Mouse (Mus musculus) lung, postnatal 0 days (tissue): ENCODE measurements around the gene Dcbld2.

Source experiments
- CTCF ChIP-seq: IDR thresholded peaks from 2 replicates; pipeline ENCODE4 v1.5.1; 2016; ENCODE audit warnings: antibody characterized with exemption, mild to moderate bottlenecking
- EP300 ChIP-seq: IDR thresholded peaks from 2 replicates; pipeline ENCODE4 v1.6.1; 2016; ENCODE audit warnings: antibody characterized with exemption, mild to moderate bottlenecking, control low read depth

GRCm38 (mm10) chr16:58409825-58410224 is 1.6 kb downstream of the Dcbld2 start:
- TF ChIP-seq CTCF (no peak), EP300 (no peak)
